Mouse (Mus musculus) cerebellum, adult 2 months (tissue): ENCODE measurements around the gene Lix1l.

Source experiments
- CTCF ChIP-seq: fragments of 200-500 bp; IDR thresholded peaks from 2 replicates; pipeline ENCODE4 v1.5.1; 2011; ENCODE audit warnings: low read depth, mild to moderate bottlenecking, control low read depth, low read length, moderate library complexity, borderline replicate concordance; ENCODE audit not compliant: insufficient read depth
- POLR2A ChIP-seq: fragments of 200-500 bp; IDR thresholded peaks from 2 replicates; pipeline ENCODE4 v1.6.1; 2011; ENCODE audit warnings: low read length, control low read depth, borderline replicate concordance; ENCODE audit not compliant: insufficient read depth

- TF ChIP-seq POLR2A (no peak), CTCF (no peak)
Measured at GRCm38 (mm10) chr3:96675171-96675570, 74.2 kb downstream of the Lix1l start.
